Mouse (Mus musculus) MEL-GATA-1-ER (cell line): ENCODE measurements around the gene Clstn3.
"Not testable (repeated sequence)": the region's sequence is repeated elsewhere in the genome, so short reads cannot be mapped to it uniquely, and the experiment has no call there.

Source experiments
- DNase-seq: peaks from one replicate; pipeline ENCODE4 v3.0.0-alpha.2; 2012; ENCODE audit warnings: low read depth; ENCODE audit errors: extremely low read depth

Clstn3 gene

GRCm38 (mm10) chr6:124448959-124449667 is 15.5 kb downstream of the Clstn3 start:
- no peak for DNase-seq

DNA sequence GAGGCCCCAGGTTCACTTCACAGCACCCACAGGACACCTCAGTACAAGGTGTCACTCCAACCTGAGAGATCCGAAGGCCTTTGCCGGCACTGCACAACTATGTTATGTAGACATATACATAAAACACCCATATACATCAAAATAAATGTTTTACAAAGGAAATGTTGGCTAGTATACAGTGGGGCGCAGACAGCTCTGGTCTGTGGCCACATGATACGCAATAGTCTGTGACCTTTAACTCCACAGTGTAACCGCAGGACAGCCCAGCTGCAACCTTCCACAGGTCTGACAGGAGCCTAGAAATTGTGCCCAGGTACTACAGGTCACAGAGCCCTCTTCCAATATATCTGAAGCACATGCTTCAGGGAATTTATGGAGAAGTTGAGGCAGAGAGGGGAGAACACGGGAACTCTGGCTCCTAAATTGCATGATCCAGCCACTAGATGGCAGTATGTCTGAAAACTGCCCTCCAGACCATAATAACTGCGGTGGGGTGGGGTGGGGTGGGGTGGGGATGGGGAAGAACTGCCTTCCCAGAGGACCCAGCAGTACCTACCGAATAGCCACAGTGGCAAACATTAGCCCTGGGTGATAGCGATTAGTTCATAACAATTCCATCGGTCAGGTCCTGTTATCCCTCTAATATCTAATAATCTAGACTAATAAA is 16.3 kb downstream of the Clstn3 start:
- DNase-seq: no peak

GRCm38 (mm10) chr6:124447356-124447755 is 17.2 kb downstream of the Clstn3 start:
- no peak for DNase-seq

- DNase-seq: no peak
Measured at GRCm38 (mm10) chr6:124446459-124446858, 18.1 kb downstream of the Clstn3 start.

- no peak for DNase-seq
Measured at GRCm38 (mm10) chr6:124446024-124446423, 18.6 kb downstream of the Clstn3 start.

DNA sequence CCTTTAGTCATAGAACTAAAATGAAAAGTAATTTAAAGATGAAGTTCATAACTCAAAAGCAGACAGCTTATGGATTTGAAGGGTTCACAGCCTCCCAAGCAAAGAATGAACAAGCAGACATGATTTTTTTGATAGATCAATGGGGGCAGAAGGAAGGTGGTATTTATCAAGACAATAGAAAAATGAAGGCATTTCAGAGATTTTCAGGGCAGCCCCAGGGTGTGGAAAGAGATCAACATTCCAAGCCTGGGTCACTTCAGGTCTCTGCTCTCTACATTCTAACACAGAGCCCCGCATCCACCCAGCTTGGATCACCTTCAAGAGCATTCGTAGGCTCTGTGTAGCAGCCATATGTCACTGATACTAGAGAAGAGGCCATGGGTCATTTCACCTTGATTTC is 21.3 kb downstream of the Clstn3 start:
- no peak for DNase-seq

DNA sequence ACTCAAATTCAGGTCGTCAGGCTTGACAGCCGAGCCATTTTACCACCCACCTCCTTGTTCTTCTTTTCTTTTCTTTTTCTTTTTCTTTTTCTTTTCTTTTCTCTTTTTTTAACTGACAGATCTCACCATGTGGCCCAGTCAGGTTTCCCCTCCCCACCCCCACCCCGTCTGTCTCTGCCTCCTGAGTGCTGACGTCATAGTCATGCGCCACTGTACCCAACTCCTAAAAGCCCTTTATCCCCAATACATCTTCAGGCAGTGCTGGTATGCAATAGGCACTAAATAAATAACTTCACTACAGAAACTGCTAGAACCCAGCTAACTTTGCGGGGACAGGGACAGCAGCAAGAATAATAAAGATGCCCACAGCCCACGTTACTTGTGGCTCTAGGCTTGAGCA is 28.3 kb downstream of the Clstn3 start:
- no peak for DNase-seq

GRCm38 (mm10) chr6:124435173-124435572 is 29.4 kb downstream of the Clstn3 start:
- no peak for DNase-seq

GRCm38 (mm10) chr6:124433688-124434324 is 30.8 kb downstream of the Clstn3 start:
- DNase-seq: no peak

- DNase-seq: no peak
Measured at GRCm38 (mm10) chr6:124430784-124431495, 33.7 kb downstream of the Clstn3 start.

DNA sequence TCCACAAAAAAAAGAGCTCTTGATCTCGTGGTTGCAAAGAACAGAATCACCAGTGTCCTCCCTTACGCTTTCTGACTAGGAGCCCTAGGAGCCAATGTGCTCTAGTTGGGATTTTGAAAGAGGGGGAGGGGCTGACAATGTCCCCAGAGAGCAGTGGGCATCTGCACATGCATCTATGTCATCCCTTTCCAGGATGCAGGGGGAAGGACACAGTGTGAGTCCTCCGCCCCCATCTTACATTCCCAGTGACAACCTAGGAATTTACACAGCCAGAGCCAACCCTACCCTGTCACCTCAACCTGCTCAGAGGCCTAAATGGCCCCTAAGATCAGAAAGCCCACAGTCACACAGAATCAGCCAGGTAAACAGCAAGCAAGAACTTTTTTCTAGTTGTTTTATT is 34.2 kb downstream of the Clstn3 start:
- no peak for DNase-seq

DNA sequence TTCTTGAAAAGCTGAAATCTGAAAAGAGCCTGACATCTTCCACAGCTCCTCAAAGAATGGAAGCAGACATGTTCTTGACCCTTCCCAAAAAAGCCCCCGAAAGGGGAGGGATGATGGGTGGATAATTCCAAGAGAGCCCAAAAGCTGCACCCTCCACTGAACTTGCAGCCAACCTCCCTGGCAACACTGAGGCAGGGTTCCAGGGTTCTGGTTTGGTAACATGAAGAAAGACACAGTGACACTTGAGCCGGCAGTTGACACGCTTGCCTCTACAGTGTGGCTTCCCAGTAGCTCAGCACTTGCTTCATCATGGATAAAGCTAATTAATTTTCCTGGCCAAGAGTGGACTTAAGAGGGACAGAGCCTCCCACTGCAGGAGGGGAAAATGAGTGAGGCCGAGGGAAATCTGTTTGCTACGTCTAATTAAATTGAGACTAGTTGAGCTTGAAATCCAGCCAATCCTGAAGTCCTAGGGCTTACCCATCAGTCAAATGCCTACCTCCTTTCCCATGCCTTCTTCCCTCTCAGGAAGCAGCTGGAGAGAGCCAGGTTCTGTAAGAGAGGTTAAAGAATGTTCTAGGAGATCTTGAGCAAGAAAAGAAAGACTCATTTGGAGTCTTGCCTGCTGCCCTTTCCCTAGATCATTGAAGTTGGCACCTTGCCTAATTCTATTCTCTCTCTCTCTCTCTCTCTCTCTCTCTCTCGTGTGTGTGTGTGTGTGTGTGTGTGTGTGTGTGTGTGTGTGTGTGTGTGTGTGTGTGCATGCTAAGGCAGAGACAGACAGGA is 36.6 kb downstream of the Clstn3 start:
- no peak for DNase-seq

DNA sequence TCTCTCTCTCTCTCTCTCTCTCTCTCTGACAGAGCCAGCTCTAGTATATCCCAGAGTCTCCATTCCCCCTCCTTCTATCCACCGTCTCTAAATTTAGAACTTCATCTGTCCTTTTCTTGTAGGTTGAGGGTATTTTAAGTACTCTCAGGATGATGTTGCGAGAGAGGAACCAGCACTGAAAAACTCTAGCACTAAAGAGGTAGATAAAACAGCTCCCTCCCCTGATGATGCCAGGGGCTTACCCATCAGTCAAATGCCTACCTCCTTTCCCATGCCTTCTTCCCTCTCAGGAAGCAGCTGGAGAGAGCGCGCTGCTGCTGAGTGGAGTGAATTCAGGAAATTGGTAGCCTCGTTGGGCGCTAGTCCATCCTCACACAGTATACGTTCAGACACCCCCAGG is 37.3 kb downstream of the Clstn3 start:
- DNase-seq: no peak

DNA sequence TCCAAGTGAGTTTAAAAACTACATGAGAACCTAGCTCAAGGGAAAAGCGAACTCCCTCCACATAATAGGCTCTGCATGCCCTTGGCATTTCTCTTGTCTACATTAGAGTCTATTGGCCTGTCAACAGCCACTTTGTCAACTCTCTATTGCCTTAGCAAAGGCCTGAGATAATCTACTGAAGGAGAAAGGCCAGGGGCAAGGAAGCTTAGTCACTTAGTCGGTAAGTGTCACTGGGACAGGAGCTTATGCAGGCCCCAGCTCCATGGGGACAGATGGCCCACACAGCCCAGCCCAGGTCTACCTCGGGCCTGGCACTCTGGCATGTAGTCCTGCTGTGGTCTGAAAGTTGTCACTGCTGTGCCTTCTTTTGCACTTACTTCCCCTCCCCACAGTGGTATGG is 38.0 kb downstream of the Clstn3 start:
- no peak for DNase-seq

GRCm38 (mm10) chr6:124425523-124425922 is 39.1 kb downstream of the Clstn3 start:
- DNase-seq: no peak

DNA sequence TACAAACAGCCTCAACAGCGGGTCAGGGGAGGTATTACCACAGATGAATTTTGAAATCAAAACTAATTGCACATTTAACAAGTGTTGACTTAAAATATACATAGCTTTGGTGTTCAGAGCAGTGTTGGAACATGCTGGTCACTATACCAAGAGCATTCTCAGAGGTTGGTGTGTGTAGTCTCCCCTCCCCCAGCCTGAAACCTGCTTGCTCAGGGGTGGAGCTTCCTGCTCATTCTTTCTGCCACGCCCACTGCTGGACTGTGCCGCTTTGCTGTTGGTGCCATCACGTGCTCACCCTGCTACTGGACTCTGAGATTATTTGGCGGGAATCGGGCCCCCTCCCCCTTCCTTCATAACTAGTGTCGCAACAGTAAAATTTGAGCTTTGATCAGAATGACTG is 39.6 kb downstream of the Clstn3 start:
- DNase-seq: not testable (repeated sequence)

DNA sequence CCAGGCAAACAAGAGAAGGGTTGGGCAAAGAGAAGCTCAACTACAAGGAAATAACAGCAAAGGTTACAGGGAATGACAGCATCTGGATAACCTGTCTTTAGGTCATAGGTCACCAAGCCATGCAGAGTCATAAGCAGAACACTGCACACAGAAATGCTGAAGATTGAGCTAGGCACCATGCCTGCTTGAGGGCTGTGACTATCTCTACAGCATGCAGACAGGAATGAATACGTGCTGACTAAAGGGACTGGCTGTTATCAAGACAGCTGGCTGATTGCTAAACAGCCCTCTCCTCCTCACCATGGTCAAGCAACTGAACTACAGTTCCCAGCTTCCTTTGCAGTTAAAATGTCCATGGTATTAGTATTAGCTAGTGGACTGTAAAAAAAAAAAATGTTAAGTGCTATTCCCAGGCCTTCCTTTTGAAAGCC is 40.5 kb downstream of the Clstn3 start:
- DNase-seq: peak; percentile 26

DNA sequence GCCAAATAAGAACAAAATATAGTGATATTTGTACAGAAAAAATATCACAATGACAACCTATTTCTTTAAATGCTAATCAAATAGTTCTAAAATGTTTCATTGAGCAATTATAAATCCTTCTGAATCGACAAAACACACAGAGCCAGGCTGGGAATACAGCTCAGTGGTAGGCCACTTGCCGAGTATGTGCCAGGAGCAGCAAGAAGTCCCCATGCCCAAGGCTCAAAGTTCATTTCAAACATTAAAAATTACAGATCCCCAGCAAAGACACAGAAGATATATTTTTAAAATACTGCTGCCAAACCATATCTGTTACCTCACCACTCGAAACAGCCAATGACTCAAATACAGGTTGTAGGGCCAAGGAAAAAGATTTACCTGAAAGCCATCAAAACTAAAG is 45.9 kb downstream of the Clstn3 start:
- DNase-seq: no peak

DNA sequence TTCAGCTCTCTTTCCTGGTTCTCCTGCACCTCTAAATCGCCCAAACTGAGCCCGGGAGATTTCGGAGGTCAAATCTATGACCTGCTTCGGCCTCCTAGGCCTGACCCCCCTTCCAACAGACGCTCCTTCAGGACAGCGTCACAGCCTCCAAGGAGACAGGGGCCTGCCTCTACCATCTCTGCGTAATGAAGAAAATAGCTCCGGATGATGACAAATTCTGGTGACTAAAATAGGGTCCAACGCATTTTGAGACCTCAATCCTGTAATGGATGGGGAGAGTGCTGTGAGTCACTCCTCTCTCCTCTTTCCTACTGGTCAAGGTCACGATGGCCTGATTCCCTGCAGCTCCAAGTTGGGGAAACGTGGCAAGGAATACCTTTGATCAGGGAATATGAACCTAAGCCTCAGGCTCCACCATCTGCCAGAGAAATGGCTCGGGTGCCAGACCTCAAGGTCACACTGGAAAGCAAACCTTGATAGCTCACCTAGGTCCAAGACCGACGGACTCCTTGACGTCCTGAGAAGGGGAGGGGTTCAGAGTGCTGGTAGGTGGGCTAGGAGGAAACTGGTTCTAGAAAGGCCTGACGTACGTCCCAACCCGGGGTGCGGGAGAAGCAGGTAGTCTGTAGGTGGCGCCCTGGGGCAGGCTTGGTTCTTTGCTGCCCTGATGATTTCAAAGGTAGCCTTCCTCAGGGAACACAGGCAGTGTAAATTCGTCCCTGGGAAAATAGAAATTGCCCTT is 49.1 kb downstream of the Clstn3 start:
- peak; percentile 57 for DNase-seq

GRCm38 (mm10) chr6:124414927-124415325 is 49.7 kb downstream of the Clstn3 start, which contains the start of gene Pex5:
Pex5 (minus strand) TSS chr6:124415067.
- peak; percentile 57 for DNase-seq
